Mouse (Mus musculus) kidney, postnatal 0 days (tissue): ENCODE measurements around the gene Adcy5. TPM values are rescaled to one million over a fixed set of nuclear protein-coding genes. Genes with fewer than 3 reads are reported as not detected.

Source experiments
- ATAC-seq: fragments of 200-750 bp; cut with Nextera tagmentation; replicated peaks from 2 replicates; pipeline ENCODE4 v1.8.0; 2017; ENCODE audit warnings: low read depth, moderate number of reproducible peaks, moderate TSS enrichment, moderate library complexity; ENCODE audit not compliant: low FRiP score
- DNase-seq: peaks from one replicate; pipeline ENCODE4 v3.0.0-alpha.2; 2016; ENCODE audit warnings: low spot score
- H3K27ac ChIP-seq: fragments of 300-500 bp; sonication (generic); 2 replicates; pipeline ENCODE4 v1.5.1; 2014; ENCODE audit warnings: mild to moderate bottlenecking
- H3K27me3 ChIP-seq: fragments of 300-500 bp; sonication (generic); 2 replicates; pipeline ENCODE4 v1.6.1; 2014; ENCODE audit warnings: low read length, mixed read lengths; ENCODE audit not compliant: insufficient read depth
- H3K36me3 ChIP-seq: fragments of 300-500 bp; sonication (generic); 2 replicates; pipeline ENCODE4 v1.6.1; 2014; ENCODE audit warnings: low read length, mixed read lengths; ENCODE audit not compliant: insufficient read depth
- H3K4me1 ChIP-seq: fragments of 300-500 bp; sonication (generic); replicated peaks from 2 replicates; pipeline ENCODE4 v1.6.1; 2014; ENCODE audit warnings: antibody characterized with exemption, low read length, mixed read lengths; ENCODE audit not compliant: insufficient read depth
- H3K4me2 ChIP-seq: fragments of 300-500 bp; sonication (generic); 2 replicates; pipeline ENCODE4 v1.6.1; 2014; ENCODE audit warnings: mild to moderate bottlenecking, low read length, moderate library complexity, mixed read lengths
- H3K4me3 ChIP-seq: fragments of 300-500 bp; sonication (generic); replicated peaks from 2 replicates; pipeline ENCODE4 v1.5.1; 2014; ENCODE audit warnings: low read depth, low read length
- H3K9ac ChIP-seq: fragments of 300-500 bp; sonication (generic); 2 replicates; pipeline ENCODE4 v1.6.1; 2014; ENCODE audit warnings: low read depth, low read length
- H3K9me3 ChIP-seq: fragments of 300-500 bp; sonication (generic); replicated peaks from 2 replicates; pipeline ENCODE4 v1.6.1; 2016; ENCODE audit warnings: low read length, inconsistent platforms, mixed read lengths
- CTCF ChIP-seq: IDR thresholded peaks from 2 replicates; pipeline ENCODE4 v1.5.1; 2016; ENCODE audit warnings: antibody characterized with exemption, low read depth, mild to moderate bottlenecking, moderate library complexity
- WGBS: fragments of 180-500 bp; shearing (Covaris S2); extraction: QIAGEN DNeasy Blood & Tissue Kit; methylation state at CpG from one replicate; pipeline ENCODE4 v1.1.7; 2014; 5-methylcytosine and 5-hydroxymethylcytosine counted together
- polyA plus RNA-seq: library from polyadenylated mRNA; unstranded; fragments of >200 nt; fragmentation: Nextera tagmentation; extraction: Ambion mirVana; gene quantifications from 2 replicates; pipeline ENCODE4 v1.2.1, GENCODE M21; 2015

The Adcy5 gene
- polyA plus RNA-seq, 1 experiment from 2014 or later = 0.63 TPM

- Histone ChIP-seq H3K27ac (no peak overlapping the region), H3K4me3 (no peak overlapping the region), H3K36me3 (no peaks in the 10 kb centered on the region), H3K9ac (no peak overlapping the region), H3K4me2 (no peak overlapping the region), H3K9me3 (no peaks in the 10 kb centered on the region), H3K4me1 (no peaks in the 10 kb centered on the region), H3K27me3 (no peaks in the 10 kb centered on the region)
- WGBS = 90% methylated on average over 5 of the region's 5 CpGs
- no peak for ATAC-seq
- DNase-seq = no peak
- no peak for TF ChIP-seq CTCF
These were observed 132.6 kb downstream of the Adcy5 start for GRCm38 (mm10) chr16:35287244-35287643.

GRCm38 (mm10) chr16:35297786-35298185 lies 143.1 kb downstream of the Adcy5 start:
- no peak for TF ChIP-seq CTCF
- no peak overlapping the region for H3K4me2 ChIP-seq
- DNase-seq (no peak), ATAC-seq (no peak)
- H3K9ac ChIP-seq = no peak overlapping the region
- H3K4me3 ChIP-seq = no peak overlapping the region
- H3K4me1 ChIP-seq = no peaks in the 10 kb centered on the region
- WGBS = 70% methylated on average over 5 of the region's 5 CpGs
- no peaks in the 10 kb centered on the region for H3K27me3 ChIP-seq
- no peak overlapping the region for H3K27ac ChIP-seq
- no peaks in the 10 kb centered on the region for H3K9me3 ChIP-seq
- no peaks in the 10 kb centered on the region for H3K36me3 ChIP-seq

- Histone ChIP-seq H3K36me3 (0 out of 2 replicates have a peak, but pooled peaks cover 6% of the 10 kb centered on the region), H3K4me3 (no peak overlapping the region), H3K9me3 (no peaks in the 10 kb centered on the region), H3K27ac (no peak overlapping the region), H3K27me3 (no peaks in the 10 kb centered on the region), H3K9ac (no peak overlapping the region), H3K4me1 (no peaks in the 10 kb centered on the region), H3K4me2 (no peak overlapping the region)
- ATAC-seq (no peak), DNase-seq (no peak)
- WGBS = 84% methylated on average over 6 of the region's 6 CpGs
- no peak for TF ChIP-seq CTCF
These were observed 145.5 kb downstream of the Adcy5 start for GRCm38 (mm10) chr16:35300156-35300555.

GRCm38 (mm10) chr16:35302441-35303280 lies 148.0 kb downstream of the Adcy5 start:
- no peak overlapping the region for H3K4me3 ChIP-seq
- H3K27ac ChIP-seq = no peak overlapping the region
- no peaks in the 10 kb centered on the region for H3K4me1 ChIP-seq
- H3K9ac ChIP-seq = no peak overlapping the region
- H3K9me3 ChIP-seq = no peaks in the 10 kb centered on the region
- H3K4me2 ChIP-seq = no peak overlapping the region
- WGBS = 42% methylated on average over 7 of the region's 7 CpGs
- peak; percentile 68 for DNase-seq
- no peaks in the 10 kb centered on the region for H3K27me3 ChIP-seq
- H3K36me3 ChIP-seq = 0 out of 2 replicates have a peak, but pooled peaks cover 6% of the 10 kb centered on the region
- TF ChIP-seq CTCF = no peak
- no peak for ATAC-seq

GRCm38 (mm10) chr16:35303721-35304120 lies 149.0 kb downstream of the Adcy5 start:
- no peak for DNase-seq
- H3K4me1 ChIP-seq = no peaks in the 10 kb centered on the region

GRCm38 (mm10) chr16:35304416-35304815 lies 149.7 kb downstream of the Adcy5 start:
- TF ChIP-seq CTCF = no peak
- no peak for DNase-seq
- Histone ChIP-seq H3K4me2 (no peak overlapping the region), H3K27me3 (no peaks in the 10 kb centered on the region), H3K36me3 (0 out of 2 replicates have a peak, but pooled peaks cover 6% of the 10 kb centered on the region), H3K4me1 (no peaks in the 10 kb centered on the region), H3K4me3 (no peak overlapping the region), H3K9ac (no peak overlapping the region), H3K9me3 (no peaks in the 10 kb centered on the region), H3K27ac (no peak overlapping the region)
- 91% methylated on average over 5 of the region's 5 CpGs for WGBS
- ATAC-seq = no peak

More at GRCm38 (mm10) chr16:35303721-35304120, 149.0 kb downstream of the Adcy5 start:
- H3K27me3 ChIP-seq = no peaks in the 10 kb centered on the region
- ATAC-seq = no peak
- TF ChIP-seq CTCF = no peak
- WGBS = 92% methylated on average over 6 of the region's 6 CpGs
- H3K4me3 ChIP-seq = no peak overlapping the region
- H3K27ac ChIP-seq = no peak overlapping the region
- no peaks in the 10 kb centered on the region for H3K9me3 ChIP-seq
- H3K36me3 ChIP-seq = 0 out of 2 replicates have a peak, but pooled peaks cover 6% of the 10 kb centered on the region
- H3K4me2 ChIP-seq = no peak overlapping the region
- no peak overlapping the region for H3K9ac ChIP-seq
